Mouse (Mus musculus): ENCODE data around the gene Spag6. TPM values are rescaled to one million over a fixed set of nuclear protein-coding genes. Genes with fewer than 3 reads are reported as not detected.

Gene Spag6
- polyA plus RNA-seq, 1 experiment, result 0.51 TPM

DNA sequence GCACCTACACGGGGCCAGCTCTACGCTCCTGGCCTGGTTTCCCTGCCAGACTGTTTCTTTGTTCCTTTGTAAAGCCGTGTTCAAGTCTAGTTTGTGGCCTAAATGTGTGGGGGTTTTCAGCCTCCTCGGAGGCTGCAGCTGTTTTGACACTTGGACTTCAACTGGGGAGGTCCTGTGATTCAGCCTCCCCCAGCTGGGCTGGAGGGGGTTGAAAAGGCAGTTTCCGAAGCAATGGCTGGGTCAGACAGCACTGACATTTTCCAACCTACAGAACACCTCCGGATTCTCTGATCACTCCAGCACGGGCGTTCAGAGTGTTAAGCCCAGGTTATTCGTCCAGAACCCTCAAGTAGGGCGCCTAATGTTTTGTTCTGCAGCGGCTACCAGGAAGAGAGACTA, 21.1 kb upstream of the Spag6 start:
- TF ChIP-seq POLR2A (IDR thresholded peaks at IDR 0.05; ENCODE audit: low read depth, low read length), result no peak
- no peak for TF ChIP-seq CTCF (IDR thresholded peaks at IDR 0.05; ENCODE audit: extremely low read depth, insufficient read depth, insufficient read length, insufficient replicate concordance)
- Histone ChIP-seq H3K4me3 (ENCODE audit: extremely low read depth, insufficient read depth, insufficient read length) (peak overlapping the region; percentile 85), H3K27me3 (ENCODE audit: control insufficient read depth, insufficient read depth, low read length) (peaks cover 10% of the 10 kb centered on the region), H3K4me1 (ENCODE audit: control insufficient read depth, insufficient read depth, insufficient read length) (peaks cover 2% of the 10 kb centered on the region), H3K36me3 (ENCODE audit: control insufficient read depth, insufficient read depth, low read length) (no peaks in the 10 kb centered on the region), H3K27ac (ENCODE audit: insufficient read depth, low read length) (peak overlapping the region; percentile 92)
- peak in 1 of 2 experiments; percentile 21 for DNase-seq (ENCODE audit: low read depth in 1 of 2, low spot score in 2 of 2)
- under 1% methylated on average over 11 of the region's 11 CpGs for WGBS

DNA sequence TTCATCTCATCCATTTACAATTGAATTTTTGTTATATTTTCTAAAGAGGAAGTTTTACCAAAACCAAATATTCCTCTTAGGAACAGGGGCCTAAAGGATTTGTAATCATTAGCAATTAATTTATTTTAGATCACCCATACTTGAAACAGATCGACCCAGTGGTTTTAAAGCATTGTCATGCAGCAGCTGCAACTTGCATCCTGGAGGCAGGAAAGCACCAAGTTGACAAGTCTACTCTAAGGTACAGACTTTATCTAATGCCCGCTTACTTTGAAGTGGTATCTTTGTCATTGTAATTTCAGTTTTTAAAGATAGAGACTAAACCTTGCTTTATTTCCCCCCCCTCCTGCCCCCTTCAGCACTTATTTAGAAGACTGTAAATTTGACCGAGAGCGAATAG, 20.1 kb upstream of the Spag6 start:
- no peak for DNase-seq (ENCODE audit: low read depth in 1 of 2, low spot score in 2 of 2)
- H3K27ac ChIP-seq (ENCODE audit: insufficient read depth, low read length), result no peak overlapping the region
- peaks cover 2% of the 10 kb centered on the region for H3K4me1 ChIP-seq (ENCODE audit: control insufficient read depth, insufficient read depth, insufficient read length)
- TF ChIP-seq CTCF (IDR thresholded peaks at IDR 0.05; ENCODE audit: extremely low read depth, insufficient read depth, insufficient read length, insufficient replicate concordance) (no peak), POLR2A (IDR thresholded peaks at IDR 0.05; ENCODE audit: low read depth, low read length) (no peak)
- no peaks in the 10 kb centered on the region for H3K36me3 ChIP-seq (ENCODE audit: control insufficient read depth, insufficient read depth, low read length)
- H3K4me3 ChIP-seq (ENCODE audit: extremely low read depth, insufficient read depth, insufficient read length), result no peak overlapping the region
- peaks cover 13% of the 10 kb centered on the region for H3K27me3 ChIP-seq (ENCODE audit: control insufficient read depth, insufficient read depth, low read length)
- WGBS, result 74% methylated on average over 4 of the region's 4 CpGs

DNA sequence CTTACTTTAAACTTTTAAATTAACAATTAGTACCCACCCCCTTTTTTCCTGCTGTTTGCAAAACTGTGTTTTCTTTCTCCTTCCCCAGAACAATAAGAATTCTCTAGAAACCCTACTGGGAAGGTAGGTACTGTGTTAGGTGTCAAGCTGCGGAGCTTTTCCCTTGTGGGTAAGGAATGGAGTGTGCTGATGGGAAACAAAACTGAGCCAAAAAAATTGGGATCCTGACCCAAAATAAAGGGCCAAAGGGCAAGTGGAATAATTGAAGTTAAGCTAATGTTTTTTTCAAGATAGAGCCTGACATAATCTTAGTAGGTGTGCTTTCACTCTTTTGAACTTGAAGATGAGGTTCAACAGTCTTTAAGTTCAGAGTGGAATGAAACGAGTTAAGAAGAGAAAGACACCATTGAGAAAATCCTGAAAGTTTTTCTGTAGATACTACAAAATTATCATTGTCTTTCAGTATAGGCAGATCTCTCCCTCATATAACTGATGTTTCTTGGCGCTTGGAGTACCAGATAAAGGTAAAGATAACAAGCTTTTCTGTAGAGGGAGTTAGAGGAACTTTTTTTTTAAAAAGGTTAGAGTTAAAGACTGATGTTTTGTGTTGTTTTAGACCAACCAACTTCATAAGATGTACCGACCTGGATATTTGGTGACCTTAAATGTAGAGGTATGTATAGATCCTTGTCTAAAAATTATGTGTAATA, 19.5 kb upstream of the Spag6 start:
- TF ChIP-seq CTCF (IDR thresholded peaks at IDR 0.05; ENCODE audit: extremely low read depth, insufficient read depth, insufficient read length, insufficient replicate concordance) (no peak), POLR2A (IDR thresholded peaks at IDR 0.05; ENCODE audit: low read depth, low read length) (no peak)
- Histone ChIP-seq H3K27me3 (ENCODE audit: control insufficient read depth, insufficient read depth, low read length) (peaks cover 14% of the 10 kb centered on the region), H3K36me3 (ENCODE audit: control insufficient read depth, insufficient read depth, low read length) (no peaks in the 10 kb centered on the region), H3K4me1 (ENCODE audit: control insufficient read depth, insufficient read depth, insufficient read length) (peaks cover 2% of the 10 kb centered on the region), H3K4me3 (ENCODE audit: extremely low read depth, insufficient read depth, insufficient read length) (no peak overlapping the region), H3K27ac (ENCODE audit: insufficient read depth, low read length) (no peak overlapping the region)
- 85% methylated on average over 4 of the region's 4 CpGs for WGBS
- DNase-seq (ENCODE audit: low read depth in 1 of 2, low spot score in 2 of 2), result no peak

DNA sequence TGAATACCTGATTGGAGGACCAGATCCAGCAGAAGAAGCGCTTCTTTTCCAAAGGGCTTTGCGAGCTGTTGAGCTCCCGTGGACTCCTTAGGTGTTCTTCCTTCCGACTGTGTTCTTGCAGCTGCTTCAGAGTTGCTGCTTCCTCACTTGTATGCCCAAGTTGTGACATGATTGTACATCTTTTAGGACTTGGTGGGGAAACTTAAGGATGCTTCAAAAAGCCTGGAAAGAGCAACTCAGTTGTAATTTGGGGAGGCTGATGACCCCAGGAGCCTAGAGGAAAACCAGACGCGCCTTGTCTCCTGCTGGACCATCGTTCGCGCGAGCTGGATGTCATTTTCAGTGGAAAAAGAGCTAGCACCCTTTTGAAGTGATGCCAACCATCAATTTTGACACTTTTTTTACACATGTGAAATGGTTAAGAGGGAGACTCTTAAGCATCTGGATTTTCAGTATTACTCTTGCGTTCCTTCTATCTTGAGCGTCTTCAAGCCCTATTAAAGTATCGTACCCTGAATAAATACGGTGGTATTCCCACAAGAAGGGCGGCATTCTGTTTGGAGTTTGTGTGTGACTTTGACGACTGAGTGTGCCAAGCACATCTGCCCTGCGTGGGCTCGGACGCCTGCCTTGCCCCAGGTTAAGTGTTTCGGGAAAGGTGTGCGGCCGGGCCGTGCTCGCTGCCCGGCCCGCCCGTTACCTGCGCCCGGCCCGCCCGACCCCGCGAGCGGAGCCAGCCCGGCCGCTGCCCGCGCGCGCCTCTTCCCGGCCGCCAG, 18.0 kb upstream of the Spag6 start:
- Histone ChIP-seq H3K36me3 (ENCODE audit: control insufficient read depth, insufficient read depth, low read length) (no peaks in the 10 kb centered on the region), H3K27me3 (ENCODE audit: control insufficient read depth, insufficient read depth, low read length) (peaks cover 14% of the 10 kb centered on the region), H3K4me1 (ENCODE audit: control insufficient read depth, insufficient read depth, insufficient read length) (peaks cover 4% of the 10 kb centered on the region), H3K27ac (ENCODE audit: insufficient read depth, low read length) (peak overlapping the region; percentile 61), H3K4me3 (ENCODE audit: extremely low read depth, insufficient read depth, insufficient read length) (peak overlapping the region; percentile 93)
- no peak for DNase-seq (ENCODE audit: low read depth in 1 of 2, low spot score in 2 of 2)
- 31% methylated on average over 42 of the region's 42 CpGs for WGBS
- TF ChIP-seq CTCF (IDR thresholded peaks at IDR 0.05; ENCODE audit: extremely low read depth, insufficient read depth, insufficient read length, insufficient replicate concordance) (no peak), POLR2A (IDR thresholded peaks at IDR 0.05; ENCODE audit: low read depth, low read length) (no peak)

DNA sequence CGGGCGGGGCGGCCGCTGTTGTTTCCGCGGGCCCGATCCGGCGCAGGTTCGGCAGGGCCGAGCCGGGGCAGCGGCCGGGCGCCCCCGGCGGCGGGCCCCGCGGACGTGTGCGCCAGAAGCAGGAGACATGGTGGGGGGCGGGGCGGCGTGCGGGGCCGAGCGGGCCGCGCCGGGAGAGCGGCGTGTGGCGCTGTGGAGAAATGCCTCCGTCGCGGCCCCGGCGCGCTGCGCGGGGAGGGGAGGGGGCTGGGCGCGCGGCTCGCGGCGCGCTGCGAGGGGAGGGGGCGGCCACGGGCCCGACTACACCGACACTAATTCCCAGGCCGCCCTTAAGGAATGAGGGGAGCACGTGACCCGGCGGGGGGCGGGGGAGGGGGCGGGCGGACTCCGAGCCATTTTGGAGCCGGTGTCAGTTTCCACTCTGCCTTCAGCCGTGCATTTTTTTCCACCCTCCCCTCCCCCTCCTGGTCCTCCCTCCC, 17.3 kb upstream of the Spag6 start:
- H3K4me3 ChIP-seq (ENCODE audit: extremely low read depth, insufficient read depth, insufficient read length), result peak overlapping the region; percentile 93
- peaks cover 8% of the 10 kb centered on the region for H3K4me1 ChIP-seq (ENCODE audit: control insufficient read depth, insufficient read depth, insufficient read length)
- peak in 1 of 2 experiments; percentile 55 for DNase-seq (ENCODE audit: low read depth in 1 of 2, low spot score in 2 of 2)
- under 1% methylated on average over 37 of the region's 64 CpGs for WGBS
- peak overlapping the region; percentile 50; the same call in 1 of the 2 replicates for H3K27ac ChIP-seq (ENCODE audit: insufficient read depth, low read length)
- TF ChIP-seq CTCF (IDR thresholded peaks at IDR 0.05; ENCODE audit: extremely low read depth, insufficient read depth, insufficient read length, insufficient replicate concordance) (no peak), POLR2A (IDR thresholded peaks at IDR 0.05; ENCODE audit: low read depth, low read length) (no peak)
- H3K36me3 ChIP-seq (ENCODE audit: control insufficient read depth, insufficient read depth, low read length), result no peaks in the 10 kb centered on the region
- H3K27me3 ChIP-seq (ENCODE audit: control insufficient read depth, insufficient read depth, low read length), result peaks cover 14% of the 10 kb centered on the region

DNA sequence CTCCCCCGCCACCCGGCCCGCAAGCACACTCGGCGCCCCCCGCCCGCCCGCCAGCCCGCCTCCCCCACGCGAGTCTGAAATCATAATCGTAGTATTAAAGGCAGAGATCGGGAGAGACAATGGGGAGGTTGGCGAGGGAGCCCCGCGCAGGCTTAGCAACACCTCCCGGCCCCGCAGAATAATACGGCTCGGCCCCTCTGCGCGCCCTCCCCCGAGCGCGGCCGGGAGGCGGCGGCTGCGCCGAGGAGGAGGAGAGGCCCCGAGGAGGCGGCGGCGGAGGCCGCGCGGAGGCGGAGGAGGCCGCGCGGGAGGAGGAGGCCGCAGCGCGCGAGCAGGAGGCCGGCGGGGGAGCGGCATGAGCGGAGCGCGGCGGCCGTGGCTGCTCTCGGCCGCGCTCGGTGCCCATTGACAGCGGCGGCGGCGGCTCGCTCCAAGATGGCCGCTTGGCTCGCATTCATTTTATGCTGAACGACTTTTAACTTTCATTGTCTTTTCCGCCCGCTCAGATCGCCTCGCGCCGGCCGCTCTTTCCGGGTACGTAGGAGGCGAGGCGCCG, 16.8 kb upstream of the Spag6 start, which contains the start of gene Bmi1:
Gene Bmi1, plus strand, starts transcription at position 83 of the 556 bp plus-strand sequence.
- Histone ChIP-seq H3K36me3 (ENCODE audit: control insufficient read depth, insufficient read depth, low read length) (no peaks in the 10 kb centered on the region), H3K4me1 (ENCODE audit: control insufficient read depth, insufficient read depth, insufficient read length) (peaks cover 8% of the 10 kb centered on the region), H3K4me3 (ENCODE audit: extremely low read depth, insufficient read depth, insufficient read length) (peak within 1 kb of the TSS; percentile 93), H3K27ac (ENCODE audit: insufficient read depth, low read length) (peak within 1 kb of the TSS; percentile 96), H3K27me3 (ENCODE audit: control insufficient read depth, insufficient read depth, low read length) (peaks cover 14% of the 10 kb centered on the region)
- WGBS, result 1% methylated on average over 59 of the region's 77 CpGs
- no peak for TF ChIP-seq POLR2A (IDR thresholded peaks at IDR 0.05; ENCODE audit: low read depth, low read length)
- TF ChIP-seq CTCF (IDR thresholded peaks at IDR 0.05; ENCODE audit: extremely low read depth, insufficient read depth, insufficient read length, insufficient replicate concordance), result no peak
- peak in 1 of 2 experiments; percentile 53 for DNase-seq (ENCODE audit: low read depth in 1 of 2, low spot score in 2 of 2)
